Mouse (Mus musculus) T-helper 17 cell (primary cell): ENCODE data around the gene Cox15.

Experiments used
- in situ Hi-C, 2 experiments: fragments of 300-600 bp; cut with MboI, MseI; formaldehyde crosslinking; loops; 1 replicate in 1 of 2; 2 replicates in 1 of 2; pipeline ENCODE4 v1.15.1; 2025; ENCODE audit warnings: high pct_unique_total_duplicates in 2 of 2

Gene Cox15

GRCm38 (mm10) chr19:43709317-43709716, 43.5 kb downstream of the Cox15 start:
- in situ Hi-C loops, result no loop called here

GRCm38 (mm10) chr19:43708206-43708605, 44.6 kb downstream of the Cox15 start:
- in situ Hi-C loops, result no loop called here

- in situ Hi-C loops, result no loop called here
Observed at GRCm38 (mm10) chr19:43704787-43705497, 47.9 kb downstream of the Cox15 start.

- in situ Hi-C loops, result no loop called here
Observed at GRCm38 (mm10) chr19:43704211-43704610, 48.6 kb downstream of the Cox15 start.

GRCm38 (mm10) chr19:43699763-43700155, 53.0 kb downstream of the Cox15 start:
- in situ Hi-C loops, result loop anchor here in 1 of 2 experiments (25.0 kb wide), 1 partner anchor 1762 kb away; the partner anchor contains the start of genes Exosc1 and Zdhhc16

- in situ Hi-C loops, result loop anchor here in 1 of 2 experiments (25.0 kb wide), 1 partner anchor 1762 kb away; the partner anchor contains the start of genes Exosc1 and Zdhhc16
Observed at GRCm38 (mm10) chr19:43699021-43699762, 53.6 kb downstream of the Cox15 start.

GRCm38 (mm10) chr19:43697666-43698370, 55.0 kb downstream of the Cox15 start:
- in situ Hi-C loops, result loop anchor here in 1 of 2 experiments (25.0 kb wide), 1 partner anchor 1761 kb away; the partner anchor contains the start of genes Exosc1 and Zdhhc16

GRCm38 (mm10) chr19:43695514-43695964, 57.3 kb downstream of the Cox15 start:
- in situ Hi-C loops, result loop anchor here in 1 of 2 experiments (25.0 kb wide), 1 partner anchor 1758 kb away; the partner anchor contains the start of genes Exosc1 and Zdhhc16

GRCm38 (mm10) chr19:43692815-43693214, 60.0 kb downstream of the Cox15 start:
- in situ Hi-C loops, result loop anchor here in 1 of 2 experiments (25.0 kb wide), 1 partner anchor 1756 kb away; the partner anchor contains the start of genes Exosc1 and Zdhhc16

GRCm38 (mm10) chr19:43689419-43690246, 63.2 kb downstream of the Cox15 start, which contains the start of gene Entpd7:
Gene Entpd7, plus strand, starts transcription at chr19:43689672.
- in situ Hi-C loops, result loop anchor here in 1 of 2 experiments (25.0 kb wide), 1 partner anchor 1752 kb away; the partner anchor contains the start of genes Exosc1 and Zdhhc16
